Mouse (Mus musculus): ENCODE results near the gene Narfl. TPM values are rescaled to one million over a fixed set of nuclear protein-coding genes. Genes with fewer than 3 reads are reported as not detected.

Gene Narfl
- polyA plus RNA-seq, 1 experiment from 2014 or later, result 27.3 TPM

DNA sequence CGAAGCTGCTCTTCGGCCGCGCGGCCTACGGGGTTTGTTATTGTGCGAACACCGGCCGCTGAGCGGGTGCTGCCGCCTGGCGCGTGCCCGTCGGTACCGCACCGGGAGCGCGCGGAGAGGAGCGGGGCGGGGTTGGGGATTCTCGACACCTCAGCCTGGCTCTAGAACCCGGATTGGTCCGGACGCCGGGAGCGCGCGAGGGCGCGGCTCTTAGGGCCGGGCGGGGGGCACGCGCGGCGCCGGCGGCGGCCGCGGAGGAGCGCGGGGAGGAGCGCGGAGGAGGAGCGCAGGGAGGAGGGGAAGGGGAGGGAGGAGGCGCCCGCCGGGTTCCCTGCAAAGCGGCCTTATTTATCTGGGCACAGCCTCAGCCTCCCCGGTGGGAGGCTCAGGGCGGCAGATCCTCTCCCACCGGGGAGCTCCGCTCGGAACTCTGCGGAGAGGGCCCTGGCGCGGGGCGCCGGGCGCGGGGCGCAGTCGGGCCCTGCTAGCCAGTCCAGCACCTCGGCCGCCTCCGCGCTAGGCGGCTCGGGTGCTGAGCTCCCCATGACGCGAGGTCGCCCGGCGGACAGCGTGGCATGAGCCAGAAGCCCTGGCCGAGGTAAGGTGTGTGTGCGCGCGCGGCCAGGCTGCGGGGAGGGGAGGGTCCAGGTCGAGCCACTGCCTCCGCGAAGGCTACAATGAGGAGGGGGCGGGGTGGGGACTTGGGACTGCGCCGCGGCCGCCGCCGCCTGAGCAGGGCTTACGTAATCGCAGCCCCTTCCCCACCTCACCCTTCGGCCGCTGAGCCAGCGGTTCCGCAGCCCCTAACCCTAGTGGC lies 35.4 kb downstream of the Narfl start, which contains the start of gene Fbxl16:
Gene Fbxl16, plus strand, starts transcription at position 297 of the 817 bp plus-strand sequence.
- WGBS, result under 1% methylated on average over 89 of the region's 100 CpGs
- Histone ChIP-seq H3K27me3 (peaks cover 3% of the 10 kb centered on the region; the same call in 1 of the 2 replicates), H3K4me2 (peak within 1 kb of the TSS; percentile 91), H3K4me3 (peak within 1 kb of the TSS; percentile 70), H3K36me3 (ENCODE audit: poor library complexity, severe bottlenecking) (no peaks in the 10 kb centered on the region), H3K4me1 (peaks cover 41% of the 10 kb centered on the region), H3K9me3 (replicated peaks) (no peaks in the 10 kb centered on the region), H3K27ac (peak within 1 kb of the TSS; percentile 95), H3K9ac (peak within 1 kb of the TSS; percentile 89)
- peak; percentile 84 for ATAC-seq

DNA sequence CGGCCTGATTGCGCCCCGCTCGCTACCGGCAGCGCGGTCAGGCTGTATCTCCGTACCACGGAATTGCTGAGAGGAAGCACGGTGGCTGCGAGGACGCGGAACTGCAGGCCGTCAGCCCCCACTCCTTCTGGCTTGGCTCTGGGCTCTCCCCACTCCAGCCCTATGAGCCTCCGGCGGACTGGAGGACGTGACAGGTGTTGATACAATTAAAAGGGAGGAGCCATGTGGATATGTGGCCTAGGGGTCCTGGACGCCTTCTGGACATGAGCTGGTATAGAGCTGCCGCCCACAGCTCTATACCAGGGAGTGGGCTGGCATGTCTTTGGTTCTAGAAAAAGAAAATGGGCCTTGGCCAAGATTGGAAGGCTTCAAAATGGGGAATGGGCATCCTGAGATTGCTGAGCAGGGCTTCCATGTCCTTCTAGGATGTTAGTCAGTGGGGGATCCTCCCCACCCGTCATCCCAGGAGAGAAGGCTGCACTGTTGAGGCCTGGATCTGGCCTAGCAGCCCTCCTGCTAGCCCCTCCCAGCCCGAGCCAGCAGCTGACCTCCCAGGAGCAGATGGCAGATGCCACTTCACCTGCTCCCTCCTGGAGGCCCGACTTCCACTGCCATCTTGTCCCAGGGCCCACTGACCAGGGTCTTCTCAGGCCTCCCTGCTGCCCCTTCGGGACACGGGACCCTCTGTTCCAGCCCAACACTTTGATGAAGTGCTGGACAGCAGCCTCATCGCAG lies 36.2 kb downstream of the Narfl start:
- Histone ChIP-seq H3K9ac (peak overlapping the region; percentile 89), H3K4me3 (peak overlapping the region; percentile 70), H3K4me1 (peaks cover 39% of the 10 kb centered on the region), H3K27ac (peak overlapping the region; percentile 95), H3K36me3 (ENCODE audit: poor library complexity, severe bottlenecking) (no peaks in the 10 kb centered on the region), H3K4me2 (peak overlapping the region; percentile 91), H3K9me3 (replicated peaks) (no peaks in the 10 kb centered on the region), H3K27me3 (peaks cover 3% of the 10 kb centered on the region; the same call in 1 of the 2 replicates)
- ATAC-seq, result peak; percentile 71
- WGBS, result 6% methylated on average over 25 of the region's 25 CpGs

DNA sequence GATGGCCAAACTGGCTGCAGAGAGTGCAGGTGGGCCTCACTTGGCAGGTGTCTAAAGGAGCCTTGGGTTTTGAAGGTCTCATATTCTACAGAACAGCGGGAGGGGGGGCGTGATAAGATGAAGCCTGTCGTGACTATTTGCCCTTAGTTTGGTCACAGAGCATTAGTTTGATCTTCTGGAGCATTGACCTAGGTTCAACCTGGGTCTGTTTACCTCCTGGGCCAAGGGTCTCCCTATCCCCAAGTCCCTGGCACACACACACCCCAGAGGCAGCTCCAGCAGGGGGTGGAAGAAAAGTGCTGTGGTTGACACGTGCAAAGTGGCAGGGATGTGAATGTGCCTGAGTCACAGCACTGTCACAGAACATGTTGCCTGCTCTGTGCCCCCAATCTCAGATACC lies 37.3 kb downstream of the Narfl start:
- WGBS, result 78% methylated on average over 4 of the region's 4 CpGs
- no peak overlapping the region for H3K27ac ChIP-seq
- H3K36me3 ChIP-seq (ENCODE audit: poor library complexity, severe bottlenecking), result no peaks in the 10 kb centered on the region
- H3K9ac ChIP-seq, result peak overlapping the region; percentile 89; the same call in 1 of the 2 replicates
- peaks cover 39% of the 10 kb centered on the region for H3K4me1 ChIP-seq
- no peaks in the 10 kb centered on the region for H3K9me3 ChIP-seq (replicated peaks)
- no peak for ATAC-seq
- peak overlapping the region; percentile 91 for H3K4me2 ChIP-seq
- peaks cover 3% of the 10 kb centered on the region; the same call in 1 of the 2 replicates for H3K27me3 ChIP-seq
- peak overlapping the region; percentile 70; the same call in 1 of the 2 replicates for H3K4me3 ChIP-seq

DNA sequence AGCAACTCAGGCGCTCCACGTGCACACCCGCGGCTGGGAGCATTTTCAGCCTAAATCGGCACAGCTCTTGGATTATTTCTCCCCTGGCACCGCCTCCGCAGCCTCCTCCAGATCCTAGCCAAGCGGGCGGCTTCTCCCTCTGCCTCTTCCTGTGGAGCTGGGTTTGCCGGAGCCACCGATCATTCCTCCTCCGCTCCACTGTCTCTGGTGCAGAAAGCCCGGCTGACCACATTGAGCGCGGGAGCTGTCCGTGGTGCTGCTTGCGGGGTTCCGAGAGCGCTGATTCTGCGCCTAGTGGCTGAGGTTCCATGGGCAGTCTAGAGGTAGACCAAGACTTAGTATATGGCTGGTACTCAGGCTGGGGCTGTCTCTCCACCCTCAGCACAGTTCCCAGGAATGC lies 39.9 kb downstream of the Narfl start:
- Histone ChIP-seq H3K4me2 (peak overlapping the region; percentile 43), H3K27ac (0 out of 2 replicates have a peak overlapping the region, but pooled peaks have one; percentile 14), H3K4me1 (peaks cover 31% of the 10 kb centered on the region), H3K4me3 (peak overlapping the region; percentile 17), H3K27me3 (peaks cover 15% of the 10 kb centered on the region), H3K9me3 (replicated peaks) (no peaks in the 10 kb centered on the region), H3K36me3 (ENCODE audit: poor library complexity, severe bottlenecking) (peaks cover 23% of the 10 kb centered on the region), H3K9ac (peak overlapping the region; percentile 43)
- ATAC-seq, result no peak
- WGBS, result 2% methylated on average over 20 of the region's 20 CpGs

DNA sequence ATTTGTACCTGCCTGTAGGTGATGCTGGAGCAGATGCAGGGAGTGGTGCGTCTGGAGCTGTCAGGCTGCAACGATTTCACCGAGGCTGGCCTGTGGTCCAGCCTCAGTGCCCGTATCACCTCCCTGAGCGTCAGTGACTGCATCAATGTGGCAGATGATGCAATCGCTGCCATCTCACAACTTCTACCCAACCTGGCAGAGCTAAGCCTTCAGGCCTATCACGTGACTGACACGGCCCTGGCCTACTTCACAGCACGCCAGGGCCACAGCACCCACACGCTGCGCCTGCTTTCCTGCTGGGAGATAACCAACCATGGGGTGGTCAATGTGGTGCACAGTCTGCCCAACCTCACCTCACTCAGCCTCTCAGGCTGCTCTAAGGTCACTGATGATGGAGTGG lies 44.1 kb downstream of the Narfl start:
- ATAC-seq, result no peak
- Histone ChIP-seq H3K9me3 (replicated peaks) (no peaks in the 10 kb centered on the region), H3K4me3 (no peak overlapping the region), H3K4me2 (no peak overlapping the region), H3K27ac (no peak overlapping the region), H3K27me3 (peaks cover 33% of the 10 kb centered on the region), H3K36me3 (ENCODE audit: poor library complexity, severe bottlenecking) (peaks cover 37% of the 10 kb centered on the region), H3K9ac (no peak overlapping the region), H3K4me1 (peaks cover 14% of the 10 kb centered on the region)
- 86% methylated on average over 11 of the region's 11 CpGs for WGBS

DNA sequence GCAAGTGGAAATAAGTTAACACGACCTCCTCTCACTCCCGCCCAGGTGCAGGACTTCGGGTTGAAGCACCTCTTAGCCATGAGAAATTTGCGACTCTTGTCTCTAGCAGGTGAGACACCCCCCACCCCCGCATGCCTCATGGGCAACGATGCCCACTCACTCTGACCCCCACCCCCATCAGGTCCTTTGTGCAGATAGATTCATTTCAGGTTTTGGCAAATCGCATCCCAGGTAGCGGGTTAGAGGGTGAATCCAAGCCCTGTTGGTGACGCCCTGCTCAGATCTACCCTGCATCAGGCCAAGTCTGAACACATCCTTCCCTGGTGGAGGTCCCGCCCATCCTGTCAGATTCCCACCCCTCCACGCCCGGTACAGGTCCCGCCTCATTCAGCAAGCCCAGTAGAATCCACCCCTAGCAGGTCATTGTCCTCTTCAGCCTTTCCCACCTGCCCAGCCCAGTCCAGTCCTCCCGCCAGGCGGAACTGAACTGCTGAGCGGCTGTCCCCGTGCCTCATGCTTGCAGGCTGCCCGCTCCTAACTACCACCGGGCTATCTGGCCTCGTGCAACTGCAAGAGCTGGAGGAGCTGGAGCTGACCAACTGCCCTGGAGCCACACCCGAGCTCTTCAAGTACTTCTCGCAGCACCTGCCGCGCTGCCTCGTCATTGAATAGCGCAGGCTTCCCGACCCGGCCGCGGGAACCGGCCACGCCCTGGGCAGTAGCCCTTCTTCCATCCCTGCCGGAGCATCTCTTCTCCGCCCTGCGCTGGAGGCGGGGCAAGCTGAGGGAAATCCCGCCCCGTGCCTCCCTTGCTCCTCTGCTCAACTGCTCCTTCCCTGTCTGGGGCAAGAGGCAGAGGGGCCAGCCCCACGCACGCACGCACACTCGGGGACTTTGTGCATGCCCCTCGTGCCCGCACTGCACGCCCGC lies 45.5 kb downstream of the Narfl start:
- 7% methylated on average over 46 of the region's 46 CpGs for WGBS
- no peaks in the 10 kb centered on the region for H3K9me3 ChIP-seq (replicated peaks)
- H3K36me3 ChIP-seq (ENCODE audit: poor library complexity, severe bottlenecking), result peaks cover 37% of the 10 kb centered on the region
- peaks cover 10% of the 10 kb centered on the region for H3K4me1 ChIP-seq
- H3K9ac ChIP-seq, result peak overlapping the region; percentile 35
- peaks cover 33% of the 10 kb centered on the region for H3K27me3 ChIP-seq
- H3K4me2 ChIP-seq, result peak overlapping the region; percentile 26; the same call in 1 of the 2 replicates
- H3K4me3 ChIP-seq, result no peak overlapping the region; the same call in 1 of the 2 replicates
- H3K27ac ChIP-seq, result no peak overlapping the region
- ATAC-seq, result 0 out of 2 replicates have a peak, but pooled peaks have one; percentile 3

DNA sequence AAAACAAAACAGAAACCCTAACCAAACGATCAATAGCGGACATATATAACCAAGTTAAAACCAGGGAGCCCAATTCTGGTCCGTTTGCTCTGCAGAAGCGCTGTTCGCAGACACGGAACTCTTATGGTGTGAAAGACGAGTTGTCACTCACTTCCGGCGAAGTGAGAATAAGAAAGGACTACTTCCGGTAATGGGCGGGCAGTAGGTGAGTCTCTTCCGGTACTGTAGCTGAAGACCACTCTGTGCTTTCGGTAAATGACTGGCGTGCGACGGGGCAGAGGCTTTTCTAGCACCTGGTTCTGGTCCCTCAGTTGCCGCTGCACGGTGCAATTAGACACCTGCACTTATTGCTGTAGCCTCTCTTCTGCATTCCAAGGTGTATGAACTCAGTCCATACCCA lies 49.9 kb downstream of the Narfl start, which contains the start of gene Wdr24:
Gene Wdr24, plus strand, starts transcription at position 176 of the 400 bp plus-strand sequence.
- peak within 1 kb of the TSS; percentile 69 for H3K27ac ChIP-seq

DNA sequence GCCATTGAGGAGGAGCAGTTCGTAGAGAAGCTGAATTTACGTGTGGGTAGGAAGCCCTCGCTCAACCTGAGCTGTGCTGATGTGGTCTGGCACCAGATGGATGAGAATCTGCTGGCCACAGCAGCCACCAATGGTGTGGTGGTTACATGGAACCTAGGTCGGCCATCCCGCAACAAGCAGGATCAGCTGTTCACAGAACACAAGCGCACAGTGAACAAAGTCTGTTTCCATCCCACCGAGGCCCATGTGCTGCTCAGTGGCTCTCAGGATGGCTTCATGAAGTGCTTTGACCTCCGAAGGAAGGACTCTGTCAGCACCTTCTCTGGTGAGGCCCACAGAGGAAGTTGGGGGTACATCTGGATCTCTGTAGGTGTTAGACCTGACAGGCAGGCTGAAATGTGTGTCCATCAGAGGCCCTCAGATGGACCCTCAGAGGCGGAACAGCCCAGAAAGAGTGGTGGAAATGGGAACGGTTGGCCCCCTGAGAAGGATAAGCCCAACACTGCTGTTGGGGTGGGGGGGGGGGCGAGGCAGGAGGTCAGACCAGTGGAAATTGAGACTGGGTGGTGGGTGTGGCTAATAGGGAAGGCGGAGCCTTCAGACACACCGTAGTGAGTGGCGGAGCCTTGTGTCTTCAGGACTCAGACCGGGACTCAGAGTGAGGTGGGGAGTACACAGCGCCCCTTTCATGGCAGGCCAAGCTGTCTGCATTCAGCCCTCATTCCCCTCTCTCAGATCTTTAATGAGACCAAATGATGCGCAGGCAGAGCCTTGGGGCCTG lies 51.0 kb downstream of the Narfl start:
- H3K9ac ChIP-seq, result peak overlapping the region; percentile 75
- H3K27me3 ChIP-seq, result peaks cover 10% of the 10 kb centered on the region
- H3K27ac ChIP-seq, result no peak overlapping the region
- peaks cover 48% of the 10 kb centered on the region for H3K4me1 ChIP-seq
- no peak for ATAC-seq
- peaks cover 35% of the 10 kb centered on the region for H3K36me3 ChIP-seq (ENCODE audit: poor library complexity, severe bottlenecking)
- 77% methylated on average over 16 of the region's 17 CpGs for WGBS
- H3K4me2 ChIP-seq, result peak overlapping the region; percentile 98
- peak overlapping the region; percentile 62 for H3K4me3 ChIP-seq
- no peaks in the 10 kb centered on the region for H3K9me3 ChIP-seq (replicated peaks)

More for the DNA sequence above, 49.9 kb downstream of the Narfl start, which contains the start of gene Wdr24:
- ATAC-seq, result peak; percentile 80
- peaks cover 21% of the 10 kb centered on the region for H3K27me3 ChIP-seq
- 0% methylated on average over 18 of the region's 18 CpGs for WGBS
- H3K4me2 ChIP-seq, result peak within 1 kb of the TSS; percentile 98
- peak within 1 kb of the TSS; percentile 75 for H3K9ac ChIP-seq
- H3K36me3 ChIP-seq (ENCODE audit: poor library complexity, severe bottlenecking), result peaks cover 40% of the 10 kb centered on the region
- H3K4me1 ChIP-seq, result peaks cover 49% of the 10 kb centered on the region
- H3K9me3 ChIP-seq (replicated peaks), result no peaks in the 10 kb centered on the region
- H3K4me3 ChIP-seq, result peak within 1 kb of the TSS; percentile 62

DNA sequence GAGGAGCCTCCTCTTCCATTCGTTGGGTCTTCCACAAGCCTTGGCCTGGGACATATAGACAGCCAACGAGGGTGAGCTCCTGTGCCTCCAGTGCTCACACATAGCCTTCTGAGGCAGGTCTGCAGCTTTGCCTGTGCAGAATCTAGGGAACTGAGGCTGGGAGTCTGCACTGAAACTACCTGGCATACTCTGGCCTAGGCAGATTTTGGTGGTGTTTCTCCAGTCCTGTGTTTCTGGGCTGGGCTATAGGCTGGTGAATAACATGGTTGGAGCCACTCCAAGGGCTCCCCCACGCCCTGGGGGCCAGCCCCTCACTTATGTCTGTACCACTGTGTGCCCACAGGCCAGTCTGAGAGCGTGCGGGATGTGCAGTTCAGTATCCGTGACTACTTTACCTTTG lies 51.7 kb downstream of the Narfl start:
- H3K27ac ChIP-seq, result no peak overlapping the region
- H3K9me3 ChIP-seq (replicated peaks), result no peaks in the 10 kb centered on the region
- peaks cover 3% of the 10 kb centered on the region for H3K27me3 ChIP-seq
- peaks cover 56% of the 10 kb centered on the region for H3K4me1 ChIP-seq
- H3K4me2 ChIP-seq, result peak overlapping the region; percentile 98
- H3K36me3 ChIP-seq (ENCODE audit: poor library complexity, severe bottlenecking), result peaks cover 35% of the 10 kb centered on the region
- 85% methylated on average over 6 of the region's 6 CpGs for WGBS
- H3K4me3 ChIP-seq, result 0 out of 2 replicates have a peak overlapping the region, but pooled peaks have one; percentile 62
- ATAC-seq, result no peak
- no peak overlapping the region for H3K9ac ChIP-seq

DNA sequence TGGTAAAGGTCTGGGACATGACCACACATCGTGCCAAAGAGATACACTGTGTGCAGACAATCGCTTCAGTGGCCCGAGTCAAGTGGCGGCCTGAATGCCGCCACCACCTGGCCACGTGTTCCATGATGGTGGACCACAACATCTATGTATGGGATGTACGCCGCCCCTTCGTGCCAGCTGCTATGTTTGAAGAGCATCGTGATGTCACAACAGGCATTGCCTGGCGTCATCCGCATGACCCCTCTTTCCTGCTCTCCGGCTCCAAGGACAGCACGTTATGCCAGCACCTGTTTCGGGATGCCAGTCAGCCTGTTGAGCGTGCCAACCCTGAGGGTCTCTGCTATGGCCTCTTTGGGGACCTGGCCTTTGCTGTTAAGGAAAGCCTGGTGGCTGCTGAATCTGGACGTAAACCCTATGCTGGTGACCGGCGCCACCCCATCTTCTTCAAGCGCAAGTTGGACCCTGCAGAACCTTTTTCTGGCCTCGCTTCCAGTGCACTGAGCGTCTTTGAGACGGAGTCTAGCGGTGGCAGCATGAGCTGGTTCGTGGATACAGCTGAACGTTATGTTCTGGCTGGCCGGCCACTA lies 52.5 kb downstream of the Narfl start:
- no peak for ATAC-seq
- H3K9me3 ChIP-seq (replicated peaks), result no peaks in the 10 kb centered on the region
- H3K27me3 ChIP-seq, result no peaks in the 10 kb centered on the region
- no peak overlapping the region for H3K27ac ChIP-seq
- peak overlapping the region; percentile 12; the same call in 1 of the 2 replicates for H3K4me2 ChIP-seq
- no peak overlapping the region for H3K4me3 ChIP-seq
- H3K9ac ChIP-seq, result no peak overlapping the region
- H3K4me1 ChIP-seq, result peaks cover 63% of the 10 kb centered on the region
- peaks cover 41% of the 10 kb centered on the region for H3K36me3 ChIP-seq (ENCODE audit: poor library complexity, severe bottlenecking)
- 97% methylated on average over 27 of the region's 27 CpGs for WGBS
